Mouse (Mus musculus) fibroblast of lung, adult 2 months (primary cell): ENCODE results near the gene Mrvi1.

Experiments
- DNase-seq: peaks from one replicate; pipeline ENCODE4 v3.0.0-alpha.2; 2011; ENCODE audit warnings: low read depth

The Mrvi1 gene

DNA sequence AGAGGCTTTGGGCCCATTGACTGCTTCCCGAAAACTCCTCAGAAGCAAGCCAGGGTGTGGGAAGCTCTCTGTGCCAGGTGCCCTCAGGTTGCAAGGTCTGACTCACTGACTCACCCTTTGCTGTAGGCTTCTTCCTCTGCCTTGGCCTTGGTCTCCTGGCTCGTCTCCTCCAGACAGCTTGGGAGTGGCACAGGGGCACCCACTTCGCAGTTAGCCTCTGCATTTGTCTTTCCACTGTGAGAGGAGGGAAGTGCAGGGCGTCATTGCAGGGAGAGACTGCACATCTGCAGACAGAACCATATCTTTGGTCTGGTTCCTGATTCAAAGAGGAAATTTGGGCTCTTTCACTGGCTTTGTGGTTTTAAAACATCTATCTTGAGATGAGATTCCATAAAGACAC is 104.2 kb downstream of the Mrvi1 start:
- DNase-seq, result no peak

DNA sequence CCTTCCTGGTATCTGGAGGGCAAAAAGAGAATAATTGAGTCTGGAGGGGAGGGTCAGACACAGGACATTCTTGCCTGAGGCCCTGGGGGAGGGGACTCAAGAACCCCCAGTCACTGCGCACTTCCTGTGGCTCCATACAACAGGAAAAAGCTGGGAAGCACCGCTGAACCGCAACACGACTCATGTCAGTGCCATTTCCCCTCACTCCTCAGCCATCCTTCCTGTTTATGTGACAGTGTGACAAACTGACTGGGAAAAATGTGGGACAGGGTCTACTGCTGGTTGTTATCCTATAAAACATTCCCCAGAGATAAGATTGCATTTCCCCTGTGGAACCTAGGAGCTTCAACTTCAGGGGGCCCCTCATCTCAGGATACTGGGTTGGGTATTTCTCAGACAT is 105.3 kb downstream of the Mrvi1 start:
- no peak for DNase-seq

DNA sequence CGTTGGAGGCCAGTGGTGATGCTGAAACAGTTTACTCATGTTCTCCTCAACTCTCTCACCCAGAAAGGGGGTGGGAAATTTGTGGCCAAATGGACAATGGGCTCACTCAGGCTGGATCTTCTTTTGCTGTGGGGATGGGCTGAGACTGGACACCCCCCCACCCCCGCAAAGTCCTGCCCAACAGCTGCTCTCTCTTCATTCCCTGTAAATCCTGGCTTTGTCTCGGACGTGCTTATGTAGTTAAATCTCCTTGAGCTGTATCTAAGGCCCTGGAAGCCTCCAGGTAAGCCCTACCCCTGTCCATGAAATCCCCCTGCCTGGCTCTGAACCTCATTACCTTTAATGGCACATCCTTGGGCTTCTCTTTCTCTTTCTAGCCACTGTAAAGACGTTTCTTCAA is 113.5 kb downstream of the Mrvi1 start:
- DNase-seq, result no peak

DNA sequence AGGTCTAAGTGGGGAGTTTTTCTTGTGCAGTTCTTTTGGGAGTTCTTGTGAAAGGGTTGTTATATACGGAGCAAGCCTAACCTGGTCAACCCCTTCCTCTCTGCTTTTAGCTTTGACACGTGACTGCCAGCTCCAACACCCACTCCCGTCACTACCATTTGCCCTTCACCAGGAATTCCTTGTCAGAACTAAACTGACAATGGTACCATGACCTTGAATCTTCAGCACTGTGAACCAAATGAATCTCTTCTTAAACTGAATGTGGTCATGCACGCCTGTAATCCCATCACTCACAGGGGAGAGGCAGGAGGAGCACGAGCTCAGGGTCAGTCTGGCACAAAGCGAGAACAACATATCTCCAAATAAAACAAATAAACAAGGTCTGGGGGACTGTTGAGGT is 115.1 kb downstream of the Mrvi1 start:
- DNase-seq, result no peak

DNA sequence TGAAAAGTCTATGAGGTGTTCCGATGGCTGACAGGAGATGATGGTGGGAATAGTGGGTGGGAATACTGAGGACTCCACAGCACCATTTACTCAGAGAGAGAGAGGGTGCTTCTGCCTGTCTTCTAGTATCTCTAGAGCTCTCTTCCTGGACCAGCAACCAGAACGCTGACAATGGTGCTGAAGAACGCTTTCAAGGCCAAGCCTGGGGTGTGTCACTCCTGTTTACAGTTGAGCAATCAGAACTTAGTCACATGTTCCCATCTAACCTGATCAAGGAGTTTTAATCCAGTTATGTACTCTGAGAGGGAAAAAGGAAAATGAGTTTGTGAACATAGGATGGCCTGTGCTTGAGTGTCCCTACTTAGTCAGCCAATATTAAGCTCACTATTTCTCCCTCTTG is 116.2 kb downstream of the Mrvi1 start:
- DNase-seq, result no peak

DNA sequence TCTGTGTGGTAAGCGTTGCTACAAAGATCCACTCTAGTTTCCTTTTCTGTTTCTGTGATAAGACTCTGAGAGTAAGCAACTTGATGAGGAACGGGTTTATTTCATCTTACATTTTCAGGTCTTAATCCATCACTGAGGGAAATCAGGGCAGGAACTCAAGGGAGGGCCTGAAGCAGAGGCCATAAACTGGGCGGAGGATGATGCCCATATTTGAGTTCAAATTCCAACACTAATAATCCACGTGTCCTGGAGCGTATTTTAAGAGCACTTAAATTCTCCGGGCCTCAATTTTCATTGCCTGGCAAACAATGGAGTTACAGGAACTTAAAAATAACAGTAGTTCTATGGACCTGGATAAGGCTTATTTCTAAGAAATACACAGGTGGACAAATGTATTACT is 116.7 kb downstream of the Mrvi1 start:
- DNase-seq, result no peak

DNA sequence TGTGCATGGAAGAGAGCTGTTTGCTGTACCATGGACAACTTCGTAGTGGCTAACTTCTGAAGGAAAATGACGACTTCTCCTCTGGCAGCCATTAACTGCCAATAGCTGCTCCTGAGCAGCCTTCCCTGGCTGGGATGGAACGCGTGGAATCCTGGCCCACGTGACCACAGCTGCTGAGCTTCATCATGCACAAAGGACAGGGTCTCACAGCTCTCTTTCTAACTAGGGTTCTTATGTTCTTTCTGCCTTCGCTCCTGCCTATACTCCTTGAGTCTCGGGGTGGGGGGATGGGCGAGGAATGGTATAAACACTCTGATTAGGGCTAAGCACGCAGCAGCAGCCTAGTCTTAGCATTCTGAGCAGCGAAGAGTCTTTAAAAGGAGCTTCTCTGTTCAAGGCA is 117.2 kb downstream of the Mrvi1 start:
- DNase-seq, result no peak

DNA sequence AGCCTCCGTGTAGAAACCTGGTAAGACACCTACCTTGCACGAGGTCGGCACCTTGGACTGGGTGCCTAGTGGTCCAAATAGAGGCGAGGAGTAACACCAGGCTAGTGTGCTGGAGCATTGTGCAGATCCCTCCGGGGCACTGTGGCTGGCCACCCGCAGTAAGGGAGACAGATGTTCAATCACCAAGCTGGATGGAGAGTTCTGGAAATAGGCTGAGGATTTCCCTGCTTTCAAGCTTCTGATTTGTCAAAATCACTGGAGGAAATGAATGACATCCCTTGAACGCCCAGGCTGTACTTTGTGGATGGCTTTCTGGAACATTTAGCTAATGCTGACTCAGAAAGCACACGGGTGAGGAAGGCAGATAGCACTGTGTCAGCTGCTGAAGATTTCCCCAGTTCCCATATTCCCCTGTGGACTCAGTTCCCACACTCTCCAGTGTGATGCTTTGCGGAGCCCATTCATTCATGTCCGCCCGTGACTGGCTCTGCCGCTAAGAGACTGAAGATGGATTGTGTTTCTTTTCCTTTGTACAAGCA is 119.4 kb downstream of the Mrvi1 start, which contains the start of gene Lyve1:
Lyve1 (minus strand) TSS at position 489 of the 539 bp plus-strand sequence.
- no peak for DNase-seq

DNA sequence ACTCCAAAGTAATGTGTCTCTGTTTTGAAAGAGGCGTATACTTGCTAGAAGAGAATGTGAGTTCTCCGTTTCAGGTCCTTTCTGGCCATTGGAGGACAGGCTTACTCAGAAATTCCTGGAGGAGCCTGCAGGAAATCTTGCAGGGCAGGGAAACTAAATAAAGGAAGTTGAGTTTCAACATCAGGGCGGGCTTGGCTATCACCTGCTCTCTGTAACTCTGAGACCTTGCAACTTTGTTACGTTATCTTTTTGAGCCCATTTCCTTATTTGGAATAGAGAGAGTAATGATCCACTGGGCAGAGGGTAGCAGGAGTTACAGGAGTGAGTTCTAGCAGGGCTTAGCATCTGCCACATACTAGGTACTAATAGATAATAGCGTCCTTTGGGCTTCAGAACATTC is 122.1 kb downstream of the Mrvi1 start:
- no peak for DNase-seq

DNA sequence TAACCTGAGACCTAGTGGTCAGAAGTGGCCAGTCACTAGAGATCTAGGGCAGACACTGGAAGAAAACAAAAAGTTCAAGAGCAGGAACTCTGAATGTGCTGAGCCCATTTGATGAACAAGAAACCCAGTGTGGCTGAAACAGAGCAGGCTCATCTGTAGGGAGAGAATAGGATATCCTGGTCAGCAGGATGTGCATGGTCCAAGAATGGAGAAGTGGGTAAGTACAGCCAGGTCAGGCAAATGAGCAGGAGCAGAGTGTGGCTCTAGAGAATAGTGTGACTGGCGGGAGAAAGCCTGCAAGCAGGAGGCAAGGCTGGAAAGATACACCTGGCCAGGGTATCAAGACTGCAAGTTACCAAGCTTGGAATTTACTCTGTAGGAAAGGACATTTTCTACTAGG is 126.7 kb downstream of the Mrvi1 start:
- DNase-seq, result no peak

DNA sequence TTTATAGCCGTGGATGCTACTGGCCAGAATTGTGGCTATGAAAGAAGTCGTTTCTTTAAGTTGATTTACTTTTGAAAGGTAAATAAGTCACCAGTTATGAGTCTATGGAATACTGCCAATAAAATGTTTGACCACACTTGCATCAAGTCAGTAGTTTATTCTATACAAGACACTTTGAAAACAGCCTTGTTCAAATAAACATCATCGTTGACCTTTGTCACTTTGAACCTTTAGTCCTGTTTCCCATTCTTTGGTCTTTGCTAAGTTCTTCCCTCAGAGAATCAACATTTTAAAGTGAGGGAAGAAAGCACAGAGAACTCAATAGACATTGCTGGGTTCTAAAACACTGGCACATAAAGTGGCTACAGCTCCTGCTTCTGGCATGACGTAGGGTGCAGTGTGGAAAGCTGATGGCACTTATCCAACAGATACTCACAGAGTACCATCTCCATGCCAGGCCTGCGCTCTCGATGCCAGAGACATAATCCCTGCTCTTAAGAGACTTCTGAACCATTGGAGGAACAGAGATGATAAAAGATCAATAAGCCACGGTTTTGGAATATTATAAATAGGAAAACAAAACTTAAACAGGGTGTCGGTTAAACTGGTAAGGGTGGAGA is 127.2 kb downstream of the Mrvi1 start:
- no peak for DNase-seq

DNA sequence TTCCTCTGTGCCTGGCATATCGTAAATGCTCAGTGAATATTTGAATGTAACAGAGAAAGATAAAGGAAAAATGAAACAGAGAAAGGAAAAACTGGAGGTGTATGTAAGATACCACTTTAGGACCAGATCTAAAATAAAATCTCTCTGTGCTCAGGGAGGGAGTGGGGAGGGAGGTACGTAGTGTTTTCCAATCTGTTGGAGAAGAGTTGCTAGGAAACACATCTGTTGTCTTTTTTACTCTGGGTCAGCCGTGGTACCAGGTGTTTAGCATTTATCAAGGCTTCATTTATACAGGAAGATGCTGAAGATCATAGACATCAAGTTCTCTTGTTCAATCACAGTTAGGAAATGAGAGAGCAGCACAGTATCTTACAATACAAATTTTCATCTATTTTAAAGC is 127.7 kb downstream of the Mrvi1 start:
- no peak for DNase-seq

DNA sequence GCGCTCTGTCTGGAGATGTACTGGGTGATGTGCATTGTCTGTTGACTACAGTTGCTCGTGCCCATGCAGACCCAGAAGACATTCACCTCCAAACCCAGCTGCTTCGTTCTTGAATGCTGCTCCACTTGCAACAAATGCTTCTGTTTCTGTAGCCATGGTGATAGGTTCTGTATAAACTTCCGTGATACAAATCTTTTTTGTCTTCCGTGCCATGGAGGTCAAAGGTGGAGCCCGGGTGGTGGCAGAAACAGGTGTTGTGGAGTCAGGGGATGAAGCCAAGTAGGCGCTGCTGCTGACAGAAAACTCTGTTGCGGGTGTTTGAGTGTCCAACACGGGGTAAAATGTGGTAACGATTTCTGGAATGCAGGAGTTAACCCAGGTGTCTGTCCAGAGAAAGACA is 128.7 kb downstream of the Mrvi1 start:
- no peak for DNase-seq

DNA sequence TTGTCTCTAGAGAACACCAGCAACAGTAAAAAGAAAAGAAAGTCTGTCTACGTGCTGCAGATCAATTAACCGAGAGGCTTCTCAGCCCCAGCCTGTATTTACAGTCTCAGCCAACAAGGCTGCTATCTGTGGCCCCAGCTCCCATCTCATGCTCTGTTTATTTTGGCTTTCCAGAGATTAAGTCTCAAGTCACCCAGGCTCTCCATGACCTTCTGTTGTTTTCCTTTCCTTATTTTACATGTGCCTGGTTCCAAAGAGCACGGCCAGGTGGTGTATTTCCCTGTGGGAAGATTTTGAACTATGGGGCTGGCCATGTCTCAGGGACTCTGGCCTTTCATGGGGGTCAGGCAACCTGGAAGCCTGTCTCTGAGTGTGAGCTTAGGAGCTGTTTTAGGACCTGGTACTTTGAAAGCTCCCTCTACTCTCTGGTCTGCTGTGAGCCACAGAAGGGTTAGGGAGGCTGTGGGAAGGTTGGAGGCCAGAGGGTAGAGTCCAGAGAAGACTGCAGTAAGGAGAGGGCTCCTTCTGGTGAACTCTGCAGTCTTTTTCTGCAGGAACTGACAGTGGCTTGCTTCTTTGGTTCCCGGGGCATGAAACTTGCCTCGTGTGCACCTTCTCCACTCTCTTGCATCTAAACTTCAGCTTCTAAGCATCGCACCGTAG is 130.6 kb downstream of the Mrvi1 start:
- DNase-seq, result peak; percentile 66

DNA sequence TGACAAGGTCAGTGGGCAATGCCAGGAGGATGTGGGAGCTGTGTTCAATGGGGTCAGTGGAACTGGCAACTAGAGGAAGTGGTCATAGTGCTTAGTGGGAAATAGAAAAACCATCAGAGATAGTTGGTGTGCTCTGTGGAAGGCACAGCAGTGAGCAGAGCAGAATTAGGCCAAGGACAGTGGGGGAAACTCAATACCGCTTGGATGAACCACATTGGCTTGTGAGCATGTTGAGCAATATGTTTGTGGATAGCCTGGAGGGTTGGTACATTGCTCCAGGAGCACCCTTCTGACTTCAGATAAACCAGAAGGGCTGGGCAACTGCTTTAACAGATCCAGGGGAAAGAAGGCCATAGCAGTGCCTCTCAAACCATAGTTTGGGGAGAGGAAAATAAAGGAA is 133.9 kb downstream of the Mrvi1 start:
- no peak for DNase-seq

DNA sequence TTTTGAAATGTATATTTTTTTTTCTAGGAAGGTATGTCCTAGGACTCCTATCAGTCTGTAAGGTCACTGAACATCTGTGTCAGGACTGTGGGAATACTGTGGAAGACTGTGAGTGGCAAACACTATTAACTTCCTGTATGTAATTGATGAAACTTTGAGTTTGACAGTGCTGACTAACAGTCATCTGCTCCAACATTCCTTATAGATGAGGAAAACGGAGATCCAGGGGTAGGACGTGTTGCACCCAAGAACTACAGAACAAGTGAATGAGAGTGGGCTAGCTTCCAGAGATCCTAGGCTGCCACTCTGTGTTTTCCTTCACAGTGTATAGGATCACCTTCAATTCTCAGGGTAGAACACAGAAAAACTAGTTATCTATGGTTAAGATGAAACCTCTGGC is 134.9 kb downstream of the Mrvi1 start:
- no peak for DNase-seq

DNA sequence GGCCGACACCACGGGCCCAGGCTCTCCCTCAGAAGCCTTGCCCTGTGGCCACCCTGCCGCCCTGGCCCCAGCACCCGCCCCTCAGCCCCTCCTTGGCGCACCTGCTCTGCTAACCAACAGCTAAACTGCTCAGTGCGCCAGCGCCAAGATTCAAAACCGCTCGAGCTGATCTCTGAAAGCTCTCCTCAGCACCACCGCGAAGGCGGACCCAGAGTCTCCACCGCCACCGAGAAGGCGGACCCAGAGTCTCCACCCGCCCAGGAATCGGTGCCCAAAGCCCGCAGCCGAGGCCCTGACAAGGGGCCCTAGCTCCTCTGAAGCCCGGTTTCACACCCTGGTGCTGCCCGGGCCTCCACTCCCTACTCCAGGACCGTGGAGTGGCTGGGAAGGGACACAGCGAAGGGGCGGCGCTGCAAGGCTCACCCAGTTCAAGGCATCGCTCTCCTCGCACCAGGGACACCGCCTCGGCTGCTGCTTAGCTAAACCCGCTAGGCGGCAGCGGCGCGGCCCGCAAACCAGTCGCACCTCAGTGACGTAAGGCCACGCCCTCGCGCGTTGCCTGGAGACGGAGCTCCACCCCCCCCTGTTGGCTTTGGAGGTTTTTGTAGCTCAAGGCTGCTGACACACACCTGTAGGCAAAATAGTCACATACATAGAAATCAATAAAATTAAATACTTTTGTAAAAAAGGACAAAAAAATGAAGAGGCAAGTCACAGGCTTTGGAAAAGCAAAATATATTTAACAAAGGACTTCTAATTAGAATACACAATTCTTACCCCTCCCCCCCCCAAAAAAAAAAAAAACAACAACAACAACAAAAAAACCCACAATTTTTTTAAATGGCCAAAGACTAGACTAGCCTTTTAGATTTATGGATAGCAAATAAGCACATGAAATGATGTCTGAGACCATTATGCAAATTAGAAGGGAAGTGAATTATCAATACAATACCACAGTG is 138.1 kb downstream of the Mrvi1 start, which contains the start of gene Rnf141:
Rnf141 (minus strand) TSS at position 542 of the 959 bp plus-strand sequence.
- DNase-seq, result peak; percentile 83

DNA sequence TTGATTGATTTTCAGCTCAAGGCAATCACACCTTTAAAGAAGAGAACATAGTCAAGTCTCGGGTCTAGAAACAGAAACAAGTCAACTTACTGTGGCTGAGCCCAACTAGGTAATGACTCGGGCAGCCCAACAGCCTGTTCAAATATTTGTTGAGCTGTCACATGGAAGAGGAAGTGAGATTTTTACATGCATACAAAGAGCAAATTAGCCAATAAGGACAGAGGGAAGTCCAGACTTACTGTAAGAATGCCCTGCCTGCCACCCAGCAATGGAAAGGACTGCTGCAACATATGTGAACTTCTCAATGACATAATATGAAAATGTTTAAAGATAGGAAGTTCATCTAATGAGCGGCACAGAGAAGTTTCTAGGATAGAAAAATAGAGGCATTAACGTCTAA is 141.9 kb downstream of the Mrvi1 start:
- no peak for DNase-seq

DNA sequence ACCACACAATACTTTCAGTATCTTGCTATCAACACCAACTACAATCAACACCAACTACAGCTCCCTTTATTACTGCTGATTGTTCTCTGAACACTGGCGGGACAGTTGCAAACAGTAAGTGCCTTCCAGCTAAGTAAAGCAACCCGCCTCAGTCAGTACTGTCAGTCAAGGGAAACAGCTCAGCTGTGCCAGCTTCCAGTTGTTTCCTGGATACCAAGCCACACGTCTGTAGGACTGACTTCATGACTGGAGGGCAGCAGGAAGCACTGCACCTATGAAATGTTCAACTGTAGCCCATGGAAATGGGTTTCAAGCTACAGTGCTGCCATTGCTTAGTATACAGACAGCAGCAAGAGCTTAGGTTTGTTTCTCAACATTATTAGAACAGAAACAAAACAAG is 147.7 kb downstream of the Mrvi1 start:
- DNase-seq, result no peak

DNA sequence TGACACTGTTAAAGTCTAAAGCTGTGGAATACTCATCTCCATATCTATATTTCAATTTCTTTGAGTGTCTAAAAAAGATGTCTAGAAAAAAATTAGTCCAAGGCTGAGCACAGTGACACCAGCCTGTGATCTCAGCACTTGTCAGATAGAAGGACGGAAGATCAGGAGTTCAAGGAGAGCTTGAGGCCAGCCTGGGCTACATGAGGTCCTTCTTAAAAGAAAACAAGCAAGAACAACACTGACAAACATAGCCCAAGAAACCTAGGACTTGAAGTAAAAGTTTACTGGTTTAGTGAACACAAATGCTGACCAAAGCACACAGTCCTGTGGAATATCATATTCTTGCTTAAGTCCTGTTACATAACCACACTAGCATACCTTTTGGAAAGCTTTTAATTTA is 148.2 kb downstream of the Mrvi1 start:
- DNase-seq, result no peak

DNA sequence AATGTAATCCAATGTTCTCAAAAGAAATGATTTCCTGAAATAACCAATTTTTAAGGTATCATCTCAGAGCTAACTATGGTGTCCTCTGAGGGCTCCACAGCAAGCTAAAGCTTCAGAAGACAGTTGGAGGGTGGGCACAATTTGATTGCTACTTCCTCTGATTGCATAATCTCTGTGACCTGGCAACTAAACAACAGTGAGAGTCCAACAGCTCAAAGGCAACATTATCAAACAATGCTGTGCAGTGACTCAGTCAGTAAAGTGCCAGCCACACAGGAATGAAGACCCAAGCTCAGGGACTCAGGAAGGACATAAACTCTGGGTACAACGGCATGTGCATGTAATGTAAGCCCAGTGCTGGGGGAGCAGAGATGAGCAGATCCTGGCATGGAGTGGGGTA is 149.2 kb downstream of the Mrvi1 start:
- DNase-seq, result no peak
